Mouse (Mus musculus) embryonic facial prominence, embryonic 12.5 days (tissue): ENCODE measurements around the gene Gm20708. TPM values are rescaled to one million over a fixed set of nuclear protein-coding genes. Genes with fewer than 3 reads are reported as not detected.

ENCODE experiments used
- ATAC-seq: fragments of 200-750 bp; cut with Nextera tagmentation; 2 replicates; pipeline ENCODE4 v1.8.0; 2017; ENCODE audit not compliant: insufficient number of reproducible peaks, insufficient read depth, low FRiP score, low TSS enrichment
- H3K27ac ChIP-seq: fragments of 300-500 bp; sonication (generic); 2 replicates; pipeline ENCODE4 v1.5.1; 2016; ENCODE audit warnings: mild to moderate bottlenecking
- H3K27me3 ChIP-seq: fragments of 300-500 bp; sonication (generic); 2 replicates; pipeline ENCODE4 v1.6.1; 2016; ENCODE audit warnings: mild to moderate bottlenecking, moderate library complexity
- H3K36me3 ChIP-seq: fragments of 300-500 bp; sonication (generic); 2 replicates; pipeline ENCODE4 v1.6.1; 2016; ENCODE audit warnings: mild to moderate bottlenecking
- H3K4me1 ChIP-seq: fragments of 300-500 bp; sonication (generic); 2 replicates; pipeline ENCODE4 v1.6.1; 2016
- H3K4me2 ChIP-seq: fragments of 300-500 bp; sonication (generic); replicated peaks from 2 replicates; pipeline ENCODE4 v1.6.1; 2016; ENCODE audit warnings: mild to moderate bottlenecking, moderate library complexity
- H3K4me3 ChIP-seq: fragments of 300-500 bp; sonication (generic); 2 replicates; pipeline ENCODE4 v1.5.1; 2016; ENCODE audit warnings: mild to moderate bottlenecking
- H3K9ac ChIP-seq: fragments of 300-500 bp; sonication (generic); 2 replicates; pipeline ENCODE4 v1.6.1; 2016; ENCODE audit warnings: mild to moderate bottlenecking, moderate library complexity
- H3K9me3 ChIP-seq: fragments of 300-500 bp; sonication (generic); 2 replicates; pipeline ENCODE4 v1.6.1; 2016; ENCODE audit warnings: mild to moderate bottlenecking, moderate library complexity
- WGBS: fragments of 180-500 bp; shearing (Covaris S2); methylation state at CpG from one replicate; pipeline ENCODE4 v1.1.7; 2016; 5-methylcytosine and 5-hydroxymethylcytosine counted together
- polyA plus RNA-seq: library from polyadenylated mRNA; unstranded; fragments of >200 nt; fragmentation: Nextera tagmentation; extraction: Ambion mirVana; gene quantifications from 2 replicates; pipeline ENCODE4 v1.2.1, GENCODE M21; 2016

The Gm20708 gene
- polyA plus RNA-seq, 1 experiment from 2014 or later = 0.54 TPM

- peaks cover 15% of the 10 kb centered on the region; the same call in 1 of the 2 replicates for H3K4me1 ChIP-seq
- peaks cover 16% of the 10 kb centered on the region; the same call in 1 of the 2 replicates for H3K36me3 ChIP-seq
- WGBS = 93% methylated on average over 10 of the region's 10 CpGs
- no peak overlapping the region for H3K27ac ChIP-seq
- no peaks in the 10 kb centered on the region for H3K27me3 ChIP-seq
- H3K4me2 ChIP-seq = no peak overlapping the region
- no peak overlapping the region for H3K9ac ChIP-seq
- no peak overlapping the region for H3K4me3 ChIP-seq
- ATAC-seq = no peak
- no peaks in the 10 kb centered on the region for H3K9me3 ChIP-seq
Observed at GRCm38 (mm10) chr11:117774925-117775324, 34.5 kb upstream of the Gm20708 start.

- Histone ChIP-seq H3K27ac (no peak overlapping the region), H3K4me2 (no peak overlapping the region), H3K4me3 (no peak overlapping the region), H3K4me1 (peaks cover 16% of the 10 kb centered on the region; the same call in 1 of the 2 replicates), H3K36me3 (peaks cover 16% of the 10 kb centered on the region; the same call in 1 of the 2 replicates), H3K27me3 (no peaks in the 10 kb centered on the region), H3K9ac (no peak overlapping the region), H3K9me3 (no peaks in the 10 kb centered on the region)
- 89% methylated on average over 13 of the region's 13 CpGs for WGBS
- ATAC-seq = no peak
Observed at GRCm38 (mm10) chr11:117775540-117775939, 33.9 kb upstream of the Gm20708 start.

DNA sequence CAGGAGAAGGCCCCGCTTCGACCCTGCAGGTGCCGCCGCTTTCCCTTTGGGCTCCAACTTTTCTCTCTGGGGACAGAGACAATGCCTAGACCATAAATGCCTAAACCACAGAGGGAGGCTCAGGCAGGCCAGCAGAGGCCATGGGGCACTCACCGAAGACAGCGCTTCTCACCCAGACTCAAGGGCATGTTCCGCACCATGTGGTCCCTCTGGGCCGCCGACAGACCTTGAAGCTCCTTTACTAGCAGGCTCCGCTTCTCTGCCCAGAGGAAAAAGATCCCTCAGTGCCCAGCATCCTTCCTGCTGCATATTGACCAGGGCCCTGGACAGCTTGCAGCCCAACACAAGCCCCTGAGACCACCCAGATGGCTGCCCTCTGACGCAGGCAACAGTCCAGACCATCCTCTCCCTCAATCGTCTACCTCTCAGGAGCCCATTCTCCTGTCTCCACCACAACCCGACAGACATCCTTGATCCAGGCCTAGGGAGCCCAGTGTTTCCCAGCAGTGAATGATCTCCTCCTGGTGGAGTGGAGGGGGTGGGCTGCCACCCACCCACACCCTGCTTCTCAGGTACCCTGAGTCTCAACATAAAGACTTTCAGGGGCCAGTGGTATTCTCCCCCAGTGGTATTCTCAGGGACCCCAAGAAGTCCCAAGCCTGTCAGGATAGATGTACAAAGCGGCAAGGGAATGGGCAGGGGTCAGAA, 33.2 kb upstream of the Gm20708 start:
- H3K9ac ChIP-seq = no peak overlapping the region
- no peak for ATAC-seq
- peaks cover 21% of the 10 kb centered on the region for H3K4me1 ChIP-seq
- H3K36me3 ChIP-seq = peaks cover 15% of the 10 kb centered on the region; the same call in 1 of the 2 replicates
- no peak overlapping the region for H3K27ac ChIP-seq
- no peaks in the 10 kb centered on the region for H3K27me3 ChIP-seq
- 90% methylated on average over 14 of the region's 14 CpGs for WGBS
- H3K9me3 ChIP-seq = no peaks in the 10 kb centered on the region
- no peak overlapping the region for H3K4me3 ChIP-seq
- H3K4me2 ChIP-seq = no peak overlapping the region

DNA sequence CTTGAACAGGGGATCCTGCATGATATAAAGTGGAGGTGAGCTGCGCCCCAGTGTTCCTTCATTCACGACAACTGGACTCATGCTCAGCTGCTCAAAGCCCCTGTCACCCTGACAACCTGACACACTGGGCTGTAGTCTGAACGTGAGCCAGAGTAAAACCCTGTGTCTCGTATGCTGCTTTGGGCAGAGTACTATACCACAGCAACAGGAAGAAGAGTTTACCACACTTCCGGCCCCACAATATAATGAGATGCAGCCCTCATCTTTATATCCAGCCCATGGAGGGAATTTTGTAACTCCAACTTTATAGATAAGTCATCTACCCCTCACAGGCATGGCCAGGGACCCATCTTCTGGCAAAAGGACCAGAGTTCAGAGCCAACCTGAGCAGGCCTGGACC, 32.4 kb upstream of the Gm20708 start:
- WGBS = 84% methylated on average over 5 of the region's 5 CpGs
- H3K9me3 ChIP-seq = no peaks in the 10 kb centered on the region
- peaks cover 30% of the 10 kb centered on the region for H3K4me1 ChIP-seq
- no peak for ATAC-seq
- no peak overlapping the region for H3K4me2 ChIP-seq
- peaks cover 10% of the 10 kb centered on the region; the same call in 1 of the 2 replicates for H3K36me3 ChIP-seq
- H3K27me3 ChIP-seq = peaks cover 8% of the 10 kb centered on the region
- H3K9ac ChIP-seq = no peak overlapping the region
- H3K27ac ChIP-seq = no peak overlapping the region
- no peak overlapping the region for H3K4me3 ChIP-seq

DNA sequence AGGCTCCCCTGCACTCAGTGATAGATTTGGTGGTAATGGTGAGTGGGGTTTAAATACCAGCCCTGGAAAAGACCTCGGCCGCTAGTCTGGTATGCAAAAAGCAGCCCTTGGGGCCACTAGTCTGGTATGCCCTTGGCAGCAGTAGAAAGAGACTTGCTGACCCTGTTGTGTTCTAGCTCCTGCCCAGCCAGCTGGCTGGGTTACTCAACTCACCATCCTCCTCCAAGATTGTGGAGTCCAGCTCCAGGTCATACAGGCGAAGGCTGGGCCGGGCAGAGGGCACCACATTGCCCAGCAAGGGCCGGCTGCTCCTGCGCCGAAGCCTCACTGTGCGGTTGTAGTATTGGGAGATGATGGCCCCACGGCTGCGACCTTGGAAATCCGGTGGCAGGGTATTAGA, 31.4 kb upstream of the Gm20708 start:
- H3K9me3 ChIP-seq = no peaks in the 10 kb centered on the region
- no peak overlapping the region for H3K4me2 ChIP-seq
- no peak for ATAC-seq
- peaks cover 5% of the 10 kb centered on the region; the same call in 1 of the 2 replicates for H3K36me3 ChIP-seq
- WGBS = 92% methylated on average over 11 of the region's 11 CpGs
- H3K27me3 ChIP-seq = peaks cover 17% of the 10 kb centered on the region
- no peak overlapping the region for H3K9ac ChIP-seq
- no peak overlapping the region for H3K4me3 ChIP-seq
- H3K27ac ChIP-seq = no peak overlapping the region
- peaks cover 34% of the 10 kb centered on the region for H3K4me1 ChIP-seq

- Histone ChIP-seq H3K36me3 (0 out of 2 replicates have a peak, but pooled peaks cover 4% of the 10 kb centered on the region), H3K9ac (peak overlapping the region; percentile 54; the same call in 1 of the 2 replicates), H3K27ac (peak overlapping the region; percentile 64), H3K4me2 (peak overlapping the region; percentile 84), H3K27me3 (peaks cover 26% of the 10 kb centered on the region), H3K4me1 (peaks cover 41% of the 10 kb centered on the region), H3K4me3 (peak overlapping the region; percentile 44), H3K9me3 (no peaks in the 10 kb centered on the region)
- ATAC-seq = no peak; the same call in 1 of the 2 replicates
- WGBS = 46% methylated on average over 12 of the region's 12 CpGs
Observed at GRCm38 (mm10) chr11:117778851-117779433, 30.5 kb upstream of the Gm20708 start.

DNA sequence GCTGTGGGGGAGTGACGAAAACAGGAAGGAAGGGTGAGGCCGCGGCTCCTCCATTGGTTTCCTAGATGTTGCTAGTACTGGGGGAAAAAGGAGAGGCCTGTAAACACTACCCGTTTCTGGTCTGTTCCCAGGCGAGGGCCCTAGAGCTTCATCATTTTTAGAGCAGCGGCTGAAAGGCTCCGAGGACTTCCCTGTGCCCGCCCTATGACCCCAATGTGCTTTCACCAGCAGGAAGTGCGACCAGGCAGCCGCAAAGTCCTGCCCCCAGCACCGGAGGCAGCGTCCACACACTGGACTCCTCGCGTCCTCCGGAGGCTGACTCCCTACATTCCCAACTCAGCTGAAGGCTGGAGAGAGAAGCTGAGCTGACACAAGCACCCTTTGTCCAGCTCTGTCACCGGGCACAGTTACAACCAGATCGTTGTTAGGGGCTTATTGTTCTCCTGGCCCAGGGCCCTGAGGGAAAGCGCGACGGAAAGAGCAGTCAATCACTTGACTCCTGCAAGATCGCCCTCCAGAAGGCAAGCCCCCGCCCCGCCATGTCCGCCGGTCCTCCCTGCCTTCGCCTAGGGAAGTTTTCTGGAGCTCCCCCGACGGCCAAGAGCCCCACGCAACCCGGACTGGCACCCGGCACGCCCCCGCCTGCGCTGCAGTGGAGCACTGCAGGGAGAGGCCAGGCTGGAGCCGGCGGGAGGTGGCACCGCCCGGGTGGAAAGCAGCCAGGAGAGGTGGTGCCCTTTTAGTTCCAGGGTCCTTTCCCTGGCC, 29.9 kb upstream of the Gm20708 start:
- peak overlapping the region; percentile 54 for H3K9ac ChIP-seq
- peaks cover 41% of the 10 kb centered on the region for H3K4me1 ChIP-seq
- H3K36me3 ChIP-seq = 0 out of 2 replicates have a peak, but pooled peaks cover 4% of the 10 kb centered on the region
- H3K9me3 ChIP-seq = no peaks in the 10 kb centered on the region
- WGBS = 3% methylated on average over 38 of the region's 38 CpGs
- peak overlapping the region; percentile 44 for H3K4me3 ChIP-seq
- peak overlapping the region; percentile 84 for H3K4me2 ChIP-seq
- H3K27me3 ChIP-seq = peaks cover 28% of the 10 kb centered on the region
- peak overlapping the region; percentile 64 for H3K27ac ChIP-seq
- ATAC-seq = no peak

DNA sequence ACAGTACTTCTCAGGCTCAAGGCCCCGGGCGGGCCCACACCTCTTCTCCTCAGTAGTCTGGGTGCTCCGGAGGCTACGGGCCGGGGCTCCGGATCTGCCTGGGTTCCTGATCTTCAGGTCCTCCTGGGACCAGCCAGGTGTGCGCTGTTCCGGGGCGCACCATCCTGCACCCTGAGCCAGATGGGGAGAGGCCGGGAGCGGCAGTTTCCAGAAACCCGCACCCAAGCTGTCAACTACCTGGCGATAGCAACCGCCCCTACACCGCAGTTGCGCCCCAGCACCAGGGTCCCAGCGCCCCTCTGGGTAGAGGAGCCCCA, 29.3 kb upstream of the Gm20708 start:
- Histone ChIP-seq H3K4me2 (peak overlapping the region; percentile 84), H3K4me1 (peaks cover 41% of the 10 kb centered on the region), H3K27ac (peak overlapping the region; percentile 64), H3K9me3 (no peaks in the 10 kb centered on the region), H3K4me3 (peak overlapping the region; percentile 44), H3K27me3 (peaks cover 28% of the 10 kb centered on the region), H3K36me3 (0 out of 2 replicates have a peak, but pooled peaks cover 4% of the 10 kb centered on the region), H3K9ac (peak overlapping the region; percentile 54)
- no peak for ATAC-seq
- WGBS = under 1% methylated on average over 17 of the region's 17 CpGs

DNA sequence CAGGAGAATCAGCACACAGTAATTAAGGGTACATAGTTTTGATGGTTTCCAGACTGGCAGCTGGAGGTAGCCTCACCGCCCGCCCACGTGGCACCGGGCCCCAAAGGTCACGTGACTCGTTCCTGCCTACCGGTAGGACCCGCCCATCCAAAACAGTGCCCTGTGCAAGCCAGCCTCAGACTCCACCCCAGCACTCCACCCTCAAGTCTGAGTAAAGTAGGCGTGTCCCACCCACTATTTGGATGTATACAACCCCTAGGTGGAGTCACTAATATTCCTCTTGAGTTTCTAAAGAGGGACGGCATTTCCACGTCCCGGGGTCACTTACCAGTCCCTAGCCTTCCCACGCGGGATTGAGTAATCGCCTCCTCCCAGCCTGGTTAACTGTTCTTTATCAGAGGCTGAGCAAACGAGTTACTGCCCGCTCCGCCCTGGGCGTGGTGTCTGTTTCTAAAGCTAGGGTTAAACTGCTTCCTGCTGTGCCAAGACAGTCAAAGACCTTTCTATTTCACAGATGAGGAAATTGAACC, 28.8 kb upstream of the Gm20708 start:
- Histone ChIP-seq H3K36me3 (0 out of 2 replicates have a peak, but pooled peaks cover 4% of the 10 kb centered on the region), H3K4me2 (peak overlapping the region; percentile 84), H3K4me1 (peaks cover 41% of the 10 kb centered on the region), H3K9me3 (no peaks in the 10 kb centered on the region), H3K27ac (peak overlapping the region; percentile 48; the same call in 1 of the 2 replicates), H3K27me3 (peaks cover 28% of the 10 kb centered on the region), H3K9ac (peak overlapping the region; percentile 54; the same call in 1 of the 2 replicates), H3K4me3 (peak overlapping the region; percentile 44)
- peak; percentile 74 for ATAC-seq
- 2% methylated on average over 19 of the region's 19 CpGs for WGBS

- no peak overlapping the region for H3K9ac ChIP-seq
- H3K4me1 ChIP-seq = peaks cover 41% of the 10 kb centered on the region
- H3K27ac ChIP-seq = peak overlapping the region; percentile 48
- 0 out of 2 replicates have a peak overlapping the region, but pooled peaks have one; percentile 44 for H3K4me3 ChIP-seq
- WGBS = 18% methylated on average over 18 of the region's 18 CpGs
- H3K4me2 ChIP-seq = peak overlapping the region; percentile 84
- no peak for ATAC-seq
- H3K9me3 ChIP-seq = no peaks in the 10 kb centered on the region
- H3K27me3 ChIP-seq = peaks cover 28% of the 10 kb centered on the region
- 0 out of 2 replicates have a peak, but pooled peaks cover 4% of the 10 kb centered on the region for H3K36me3 ChIP-seq
Observed at GRCm38 (mm10) chr11:117781199-117781821, 28.2 kb upstream of the Gm20708 start.
